Mouse (Mus musculus) CD8-positive naive resting alpha-beta T cell, adult 2 months (primary cell): ENCODE data around the gene Casq1.
"Not testable (repeated sequence)": the region's sequence is repeated elsewhere in the genome, so short reads cannot be mapped to it uniquely, and the experiment has no call there.

Source experiments
- DNase-seq, 2 experiments: peaks; one replicate each; pipeline ENCODE4 v3.0.0; 2022; ENCODE audit warnings: low read depth in 2 of 2, low spot score in 2 of 2

The Casq1 gene

GRCm38 (mm10) chr1:172219451-172220406 is at the start of gene Casq1:
Casq1 (minus strand) TSS chr1:172219868.
- no peak for DNase-seq

DNA sequence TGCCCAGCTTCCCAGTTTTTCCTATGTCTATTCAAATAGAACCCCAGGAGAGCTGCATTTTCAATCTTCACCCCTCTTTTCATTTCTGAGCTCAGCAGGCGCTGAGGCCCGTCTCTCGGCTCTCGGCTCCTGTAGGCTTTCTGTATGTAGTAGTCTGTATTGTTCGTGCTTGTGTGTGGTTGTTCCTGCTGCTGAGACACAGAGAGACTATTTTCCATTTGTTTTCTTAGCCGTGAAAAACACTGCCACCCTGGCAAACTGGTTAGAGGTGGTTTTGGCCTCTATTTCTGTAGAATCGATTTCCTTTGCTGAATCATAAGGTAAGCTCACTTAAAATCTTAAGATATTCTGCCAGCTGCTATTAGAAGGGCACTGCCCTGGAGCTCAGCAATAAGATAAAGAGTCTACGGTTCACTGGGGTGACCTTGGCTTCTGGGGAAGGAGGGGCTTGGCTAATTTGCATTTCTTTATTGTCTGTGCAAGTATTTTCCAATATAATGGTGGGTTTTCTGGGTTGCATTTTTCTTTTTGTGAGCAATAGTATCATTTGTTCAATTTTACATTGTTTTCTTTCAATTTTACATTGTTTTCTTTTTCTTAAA is 41.9 kb upstream of the Casq1 start, which contains the start of gene Igsf8:
Gene Igsf8 (plus strand): TSS at position 165 of the 602 bp plus-strand sequence.
- DNase-seq = no peak

DNA sequence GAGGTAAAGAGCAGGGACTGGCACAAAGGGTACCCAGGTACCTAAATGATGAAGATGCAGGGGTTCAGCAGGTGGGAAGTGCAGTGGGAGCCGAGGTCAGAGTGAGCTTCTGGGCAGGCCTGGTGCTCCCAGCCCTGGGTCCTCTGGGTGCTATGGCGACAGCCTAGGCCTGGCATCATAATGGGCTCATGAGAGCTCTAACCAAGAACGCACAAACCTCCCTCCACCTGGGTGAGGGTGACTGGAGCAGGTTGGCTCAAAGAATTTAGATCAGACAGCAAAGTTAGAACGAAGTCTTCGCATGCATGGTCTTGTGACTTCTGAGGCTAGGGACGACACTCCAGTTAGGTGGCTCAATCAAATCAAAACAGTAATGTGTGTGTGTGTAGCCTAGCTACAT is 38.6 kb upstream of the Casq1 start, which contains the start of gene Atp1a4:
Gene Atp1a4 (minus strand): TSS at position 101 of the 400 bp plus-strand sequence.
- no peak for DNase-seq

DNA sequence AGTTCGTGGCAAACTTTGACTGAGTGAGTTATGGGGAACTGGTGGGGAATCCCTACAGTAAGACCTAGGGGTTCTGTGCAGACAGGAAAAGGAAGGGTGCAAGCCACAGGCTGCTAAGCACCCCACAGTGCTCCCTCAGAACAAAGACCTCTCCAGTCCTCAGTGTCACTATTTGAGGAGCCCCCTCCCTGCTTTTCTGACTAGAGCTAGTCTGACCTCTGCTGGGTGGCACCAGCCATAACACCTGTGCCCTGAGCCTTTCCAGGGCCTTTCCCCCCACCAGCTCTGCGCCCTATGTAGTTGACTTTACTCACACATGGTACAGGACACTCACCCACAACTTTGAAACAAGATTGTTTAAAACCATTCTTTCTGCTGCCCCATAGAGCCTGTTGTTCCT is 28.0 kb upstream of the Casq1 start:
- peak in 1 of 2 experiments; percentile 24 for DNase-seq

DNA sequence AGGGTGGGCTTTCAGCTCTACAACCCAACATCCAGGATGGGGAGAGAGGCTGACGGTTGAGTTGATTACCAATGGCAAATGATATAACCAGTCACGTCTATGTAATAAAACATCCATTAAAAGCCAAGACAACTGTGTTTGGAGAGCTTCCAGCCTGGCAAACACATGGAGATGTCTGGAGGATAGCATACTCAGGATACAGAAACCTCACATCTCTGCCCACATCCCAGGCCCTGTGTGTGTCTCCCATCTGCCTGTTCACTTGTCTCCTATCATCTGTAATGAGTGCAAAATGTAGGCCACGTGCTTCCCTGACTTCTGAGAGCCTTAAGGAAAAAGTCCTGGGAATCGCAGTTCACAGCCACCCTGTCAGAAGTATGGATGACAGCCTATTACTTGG is 27.5 kb upstream of the Casq1 start:
- no peak for DNase-seq

DNA sequence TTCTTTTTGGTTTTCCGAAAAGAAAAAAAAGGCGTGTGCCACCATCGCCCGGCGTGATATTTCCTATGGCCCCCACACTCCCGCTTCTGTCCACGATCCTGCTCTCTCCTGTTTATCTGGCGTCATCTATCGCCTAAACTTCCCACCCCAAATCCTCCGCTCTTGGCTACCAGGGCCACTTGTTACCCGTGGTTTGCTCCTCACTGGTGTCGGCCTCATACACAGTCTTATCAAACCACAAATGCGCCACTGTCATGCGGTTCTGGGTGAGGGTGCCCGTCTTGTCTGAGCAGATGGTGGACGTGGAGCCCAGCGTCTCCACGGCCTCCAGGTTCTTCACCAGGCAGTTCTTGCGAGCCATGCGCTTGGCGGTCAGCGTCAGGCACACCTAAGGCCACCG is 25.0 kb upstream of the Casq1 start:
- DNase-seq = not testable (repeated sequence)

DNA sequence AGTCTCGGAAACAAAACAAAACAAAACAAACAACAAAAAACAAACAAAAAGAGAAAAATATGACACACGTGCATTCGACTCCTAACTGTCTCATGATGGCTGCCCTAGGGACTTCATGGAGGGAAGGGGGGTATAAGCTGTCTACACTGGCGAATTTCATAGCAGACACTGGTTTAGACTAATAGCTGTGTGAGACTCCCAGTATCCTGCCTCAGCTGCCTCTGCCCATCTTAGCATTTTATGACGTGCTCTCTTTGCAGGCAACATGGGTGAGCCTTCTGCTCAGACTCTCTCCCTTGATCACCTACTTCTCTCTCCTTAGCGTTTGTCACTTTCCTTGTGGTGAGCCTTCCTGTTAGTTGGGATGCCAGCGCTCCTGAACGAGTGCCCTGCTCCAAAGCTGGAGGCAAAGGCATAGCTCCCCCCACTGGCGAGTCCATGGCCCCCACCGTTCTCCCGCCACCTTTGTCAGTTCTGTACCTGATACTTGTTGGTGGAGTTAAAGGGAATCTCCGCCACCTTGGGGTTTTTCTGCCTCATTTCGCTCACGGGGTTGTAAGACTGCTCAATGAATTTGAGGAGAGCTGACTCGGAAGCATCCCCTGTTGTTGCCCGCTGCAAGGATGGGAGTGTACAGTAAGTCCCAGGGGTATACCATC is 24.0 kb upstream of the Casq1 start:
- DNase-seq = no peak

GRCm38 (mm10) chr1:172242401-172242800 is 22.7 kb upstream of the Casq1 start:
- no peak for DNase-seq

- DNase-seq = no peak
Measured at GRCm38 (mm10) chr1:172240945-172241708, 21.5 kb upstream of the Casq1 start.

DNA sequence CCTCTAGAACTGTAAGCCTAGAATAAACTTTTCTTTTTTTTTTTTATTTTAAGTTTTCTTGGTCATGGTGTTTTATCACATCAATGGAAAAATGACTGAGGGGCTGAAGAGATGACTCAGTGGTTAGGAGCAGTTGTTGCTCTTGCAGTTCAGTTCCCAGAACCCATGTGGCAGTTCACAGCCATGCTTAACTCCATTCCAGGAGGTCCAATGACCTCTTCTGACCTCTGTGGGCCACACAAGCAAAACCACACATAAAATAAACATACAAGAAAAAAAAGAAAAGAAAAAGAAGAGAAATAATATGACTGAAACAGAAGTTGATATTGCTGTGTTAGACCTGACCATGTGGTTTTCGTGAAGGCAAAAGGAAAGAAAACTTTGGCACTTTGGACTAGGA is 9.5 kb upstream of the Casq1 start:
- no peak for DNase-seq

- DNase-seq = no peak
Measured at GRCm38 (mm10) chr1:172228209-172228608, 8.5 kb upstream of the Casq1 start.

DNA sequence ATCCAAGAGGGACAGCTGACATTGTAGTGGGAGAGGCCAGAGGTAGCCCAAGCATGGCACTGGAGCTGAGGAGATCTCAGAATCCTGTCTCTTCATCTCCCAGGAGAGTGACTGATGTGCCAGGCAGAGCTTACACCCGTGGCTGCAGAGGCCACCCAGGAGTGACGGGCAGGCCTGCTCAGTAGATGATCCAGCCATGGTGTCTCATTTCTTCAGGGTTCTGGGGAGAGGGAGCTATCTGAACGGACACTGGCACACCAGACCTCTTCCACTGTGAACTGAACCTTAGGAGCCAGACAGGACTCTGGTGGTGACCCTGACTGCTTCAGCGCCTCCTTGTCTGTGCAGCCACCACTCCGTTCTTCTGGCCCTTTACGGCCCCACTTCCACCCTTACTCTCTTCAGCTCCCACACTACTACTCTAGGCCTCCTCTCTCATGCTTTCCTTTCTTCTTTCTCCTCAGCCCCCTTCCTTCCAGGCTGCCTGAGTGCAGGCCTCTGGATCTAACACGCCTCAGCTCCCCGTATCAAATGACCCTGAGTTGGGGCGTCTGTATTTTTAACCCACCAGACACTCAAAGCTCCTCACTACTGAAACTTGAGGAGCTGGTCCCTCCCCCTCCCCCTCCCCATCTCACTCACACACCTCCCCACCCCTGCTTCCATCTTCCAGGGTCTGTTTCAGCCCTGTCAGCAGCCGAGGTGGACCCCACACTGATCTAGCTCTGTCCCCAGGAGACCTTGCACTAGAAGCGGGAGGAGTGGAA is 1.8 kb upstream of the Casq1 start:
- no peak for DNase-seq

DNA sequence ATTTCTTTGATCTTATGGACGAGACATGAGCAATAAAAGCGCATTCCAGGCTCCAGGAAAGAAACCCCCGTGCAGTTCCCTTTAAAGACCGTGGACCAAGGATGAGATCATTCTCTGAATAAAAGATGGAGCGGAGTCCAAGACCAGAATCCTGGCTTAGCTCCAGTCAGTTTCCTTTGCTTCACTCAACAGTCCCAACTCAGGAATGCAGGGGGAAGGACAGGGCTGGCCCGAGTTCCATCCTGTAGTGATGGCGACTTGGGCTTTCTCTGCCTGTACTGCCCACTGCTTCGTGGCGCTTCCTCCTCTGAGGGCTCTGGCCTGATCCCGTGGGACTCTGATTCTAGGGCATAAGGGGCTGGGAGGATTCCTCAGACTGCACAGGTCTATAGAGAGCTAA is 746 bp upstream of the Casq1 start:
- no peak for DNase-seq

DNA sequence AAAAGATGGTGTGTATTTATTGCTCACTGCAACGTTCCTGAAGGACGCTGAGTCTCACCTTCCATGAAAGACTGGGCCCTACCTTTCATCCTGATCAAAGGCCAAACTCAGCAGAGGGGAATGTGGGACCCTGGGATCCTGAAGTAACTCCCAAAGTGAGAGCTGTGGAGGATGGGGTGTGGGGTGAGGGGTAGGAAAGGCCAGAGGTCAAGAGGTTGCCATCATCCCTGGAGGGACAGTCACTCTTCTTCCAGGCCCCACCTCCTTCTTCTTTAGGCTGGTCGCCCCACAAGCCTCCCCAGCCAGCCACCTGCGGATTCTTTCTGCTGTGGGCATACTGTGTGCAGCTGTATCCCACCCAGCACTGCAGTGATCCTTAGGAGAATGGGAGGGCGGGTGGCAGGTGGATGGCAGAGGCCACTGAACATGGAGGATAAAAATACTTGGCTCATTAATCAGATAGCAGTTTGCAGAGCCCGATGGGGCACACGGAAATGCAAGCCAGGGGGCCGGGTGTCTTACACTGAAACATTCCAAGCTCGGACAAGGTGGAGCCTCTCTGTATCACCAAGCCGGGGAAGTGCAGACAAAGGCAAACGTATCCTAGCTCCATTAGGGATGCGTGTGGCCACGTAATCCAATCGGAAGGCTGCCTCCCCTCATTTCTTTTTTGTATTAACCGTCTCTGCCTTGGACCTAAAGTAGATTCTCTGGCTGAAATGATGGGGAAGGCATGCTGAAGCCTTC is 1.3 kb downstream of the Casq1 start:
- DNase-seq = no peak

- DNase-seq = peak; percentile 70 to 79
Measured at GRCm38 (mm10) chr1:172217148-172217547, 2.5 kb downstream of the Casq1 start.

- DNase-seq = no peak
Measured at GRCm38 (mm10) chr1:172214748-172215147, 4.9 kb downstream of the Casq1 start.

GRCm38 (mm10) chr1:172213771-172214170 is 5.9 kb downstream of the Casq1 start:
- DNase-seq = no peak

DNA sequence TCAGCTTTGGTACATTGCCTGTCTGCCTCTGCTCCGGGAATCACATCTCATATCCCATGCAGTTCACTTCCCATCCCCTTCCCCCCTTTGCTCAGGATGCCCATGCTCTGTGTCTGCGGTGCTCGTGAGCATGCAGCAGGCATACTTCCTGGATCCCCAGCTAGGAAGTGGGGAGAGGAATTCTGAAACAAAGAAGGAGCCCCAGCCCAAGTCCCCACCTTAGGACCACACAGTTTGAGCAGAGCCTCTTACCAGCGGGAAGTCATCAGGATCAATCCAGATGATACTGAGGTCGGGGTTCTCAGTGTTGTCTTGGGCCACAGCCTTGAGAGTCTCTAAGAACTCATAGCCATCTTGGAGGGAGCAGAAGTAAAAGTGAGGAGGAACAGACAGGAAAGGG is 6.9 kb downstream of the Casq1 start:
- DNase-seq = no peak

DNA sequence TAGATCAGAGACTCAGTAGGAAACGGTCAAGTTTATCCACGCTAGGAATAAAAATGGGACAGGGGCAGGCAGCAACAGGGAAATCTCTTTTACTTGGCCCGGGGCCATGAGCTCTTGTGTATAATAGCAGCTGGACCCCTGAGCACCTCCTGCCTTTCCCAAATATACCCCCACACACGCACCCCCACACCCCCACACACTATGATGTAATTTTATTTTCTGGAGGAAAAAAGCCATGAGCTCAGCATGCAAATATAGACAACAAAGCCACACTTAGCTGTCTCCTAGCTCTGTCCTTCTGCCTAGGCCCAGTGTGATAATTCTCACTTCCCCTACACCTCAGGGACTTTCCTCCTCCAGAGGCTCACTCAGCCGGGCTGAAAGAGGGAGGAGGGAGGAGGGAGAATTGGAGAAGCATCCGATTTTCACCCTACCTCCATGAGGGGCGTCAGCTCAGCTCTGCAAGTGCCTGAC is 12.5 kb downstream of the Casq1 start:
- no peak for DNase-seq
